25 mouse cellular contexts compared by ENCODE assay signal in the genomic region with DNA sequence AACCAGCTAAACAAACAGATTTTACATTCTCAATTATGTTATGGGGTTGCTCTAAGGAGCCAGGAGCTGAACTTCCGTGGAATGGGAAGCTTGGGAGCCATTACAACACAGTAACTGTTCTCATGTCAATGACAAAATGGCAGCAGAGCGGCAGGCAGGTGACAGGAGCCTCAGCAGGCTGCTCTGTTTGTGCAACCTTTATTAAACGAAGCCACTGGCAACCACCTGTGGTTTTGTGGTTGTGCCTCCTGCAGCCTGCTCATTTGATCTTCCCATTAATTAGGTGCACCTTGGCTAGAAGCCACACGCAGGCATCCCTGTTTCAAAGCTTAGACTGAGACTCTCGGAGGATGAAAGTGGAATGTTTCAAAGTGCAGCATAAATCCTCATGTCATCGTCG.
DNase-seq lines count a peak whose midpoint lies in the region; ATAC-seq and TF ChIP-seq lines count a peak whose summit lies in the region.
"Had no signal": no experiment of that assay in that cellular context is flagged by ENCODE, and none has a peak within 500 bp of the region (broad histone marks: within the 10 kb centered on the region; RNA-seq: fewer than 3 reads in every experiment).

No protein-coding gene starts in this region.

- no peak overlapping the region for H3K4me3 ChIP-seq in hindbrain, postnatal 0 days (ENCODE audit: low read length)
- no peak overlapping the region for H3K4me3 ChIP-seq in hindbrain, embryonic 11.5 days (ENCODE audit: low read depth, low read length)
- no peak overlapping the region for H3K4me3 ChIP-seq in G1E (ENCODE audit: low read depth, low read length)
- H3K4me3 ChIP-seq in limb, embryonic 11.5 days (ENCODE audit: low read depth, low read length): no peak overlapping the region
- H3K4me3 ChIP-seq: embryonic facial prominence, embryonic 13.5 days; heart, adult 2 months; layer of hippocampus, adult 2 months; midbrain, embryonic 12.5 days had no signal

- no peak overlapping the region for H3K4me2 ChIP-seq in hindbrain, postnatal 0 days (ENCODE audit: low read depth, low read length)
- H3K4me2 ChIP-seq in hindbrain, embryonic 11.5 days (replicated peaks; ENCODE audit: low read depth, low read length): no peak overlapping the region
- no peak overlapping the region for H3K4me2 ChIP-seq in limb, embryonic 11.5 days (ENCODE audit: low read depth, severe bottlenecking)
- H3K4me2 ChIP-seq: embryonic facial prominence, embryonic 13.5 days; liver, embryonic 11.5 days; midbrain, embryonic 12.5 days had no signal

- H3K27ac ChIP-seq in hindbrain, postnatal 0 days: no peak overlapping the region
- H3K27ac ChIP-seq in hindbrain, embryonic 11.5 days (ENCODE audit: low read depth, low read length): no peak overlapping the region
- no peak overlapping the region for H3K27ac ChIP-seq in limb, embryonic 11.5 days (replicated peaks; ENCODE audit: low read depth, low read length)
- H3K27ac ChIP-seq: embryonic facial prominence, embryonic 13.5 days; heart, adult 2 months; layer of hippocampus, adult 2 months; macrophage; midbrain, embryonic 12.5 days had no signal

- H3K4me1 ChIP-seq in hindbrain, postnatal 0 days (ENCODE audit: insufficient read depth, low read length): no peaks in the 10 kb centered on the region
- no peaks in the 10 kb centered on the region for H3K4me1 ChIP-seq in hindbrain, embryonic 11.5 days (replicated peaks; ENCODE audit: control insufficient read depth, insufficient read depth, low read length)
- H3K4me1 ChIP-seq in G1E (ENCODE audit: insufficient read depth, low read depth, low read length): no peaks in the 10 kb centered on the region
- no peaks in the 10 kb centered on the region for H3K4me1 ChIP-seq in limb, embryonic 11.5 days (ENCODE audit: control insufficient read depth, insufficient read depth, low read length)
- H3K4me1 ChIP-seq: embryonic facial prominence, embryonic 13.5 days; midbrain, embryonic 12.5 days had no signal

- no peak overlapping the region for H3K9ac ChIP-seq in hindbrain, postnatal 0 days (replicated peaks; ENCODE audit: low read length)
- H3K9ac ChIP-seq in hindbrain, embryonic 11.5 days (ENCODE audit: low read depth, low read length): no peak overlapping the region
- no peak overlapping the region for H3K9ac ChIP-seq in limb, embryonic 11.5 days (ENCODE audit: low read length)
- H3K9ac ChIP-seq: embryonic facial prominence, embryonic 13.5 days; forebrain, postnatal 0 days; liver, postnatal 0 days; midbrain, embryonic 12.5 days had no signal

- H3K9me3 ChIP-seq in hindbrain, postnatal 0 days (ENCODE audit: low read length): no peaks in the 10 kb centered on the region
- no peaks in the 10 kb centered on the region for H3K9me3 ChIP-seq in hindbrain, embryonic 11.5 days (ENCODE audit: control insufficient read depth, low read length)
- H3K9me3 ChIP-seq in G1E (replicated peaks): peaks cover 21% of the 10 kb centered on the region
- no peaks in the 10 kb centered on the region for H3K9me3 ChIP-seq in limb, embryonic 11.5 days (ENCODE audit: control insufficient read depth, low read length)
- H3K9me3 ChIP-seq: embryonic facial prominence, embryonic 13.5 days; midbrain, embryonic 12.5 days had no signal

- WGBS in hindbrain, postnatal 0 days: 43% methylated on average over 7 of the region's 7 CpGs
- 72% methylated on average over 7 of the region's 7 CpGs for WGBS in hindbrain, embryonic 11.5 days
- WGBS in limb, embryonic 11.5 days: 22% methylated on average over 7 of the region's 7 CpGs

- ATAC-seq in hindbrain, postnatal 0 days: no peak
- no peak for ATAC-seq in hindbrain, embryonic 11.5 days (ENCODE audit: low FRiP score)
- peak; percentile 22; the same call in 1 of the 2 replicates for ATAC-seq in G1E (ENCODE audit: extremely low read depth, insufficient number of reproducible peaks, low FRiP score, poor library complexity, severe bottlenecking)
- no peak for ATAC-seq in limb, embryonic 11.5 days (ENCODE audit: insufficient number of reproducible peaks, low FRiP score, low TSS enrichment, low read depth)
- ATAC-seq: forebrain, postnatal 0 days; hindbrain, embryonic 16.5 days; intestine, postnatal 0 days; liver, postnatal 0 days; lung, postnatal 0 days had no signal

- no peaks in the 10 kb centered on the region for H3K36me3 ChIP-seq in hindbrain, postnatal 0 days (ENCODE audit: insufficient read depth, low read length)
- no peaks in the 10 kb centered on the region for H3K36me3 ChIP-seq in hindbrain, embryonic 11.5 days (ENCODE audit: control insufficient read depth, insufficient read depth, low read length)
- H3K36me3 ChIP-seq in G1E (replicated peaks): no peaks in the 10 kb centered on the region
- H3K36me3 ChIP-seq in limb, embryonic 11.5 days (ENCODE audit: control insufficient read depth, insufficient read depth, low read length): no peaks in the 10 kb centered on the region
- H3K36me3 ChIP-seq: embryonic facial prominence, embryonic 13.5 days; midbrain, embryonic 12.5 days had no signal

- DNase-seq in cerebellum, postnatal 10 days: peak; percentile 7 to 17
- DNase-seq in cerebellum, postnatal 4 days (ENCODE audit: low spot score in 2 of 2): no peak
- DNase-seq in hindbrain, postnatal 0 days (ENCODE audit: low spot score): peak; percentile 31
- no peak for DNase-seq in hindbrain, embryonic 11.5 days (ENCODE audit: low spot score)
- DNase-seq in G1E (ENCODE audit: low spot score): no peak
- peak; percentile 58 for DNase-seq in limb, embryonic 11.5 days (ENCODE audit: low spot score)
- no peak for DNase-seq in embryo, embryonic 9.5 days (ENCODE audit: extremely low spot score)
- no peak for DNase-seq in embryo, embryonic 11 days
- DNase-seq: adrenal gland, postnatal 25 days; cerebellum, adult 9-10 months; forebrain, postnatal 0 days; gastrocnemius, postnatal 25 days; heart, adult 2 months; kidney, postnatal 25 days; liver, postnatal 0 days; right cerebral cortex, postnatal 4 days; thymus, postnatal 25 days had no signal

- no peak for TF ChIP-seq CTCF in hindbrain, postnatal 0 days (IDR thresholded peaks at IDR 0.05; ENCODE audit: low read depth)
- no peak for TF ChIP-seq CTCF in G1E (IDR thresholded peaks at IDR 0.05; ENCODE audit: low read depth, low read length)

- H3K27me3 ChIP-seq in hindbrain, postnatal 0 days (ENCODE audit: insufficient read depth, low read length): no peaks in the 10 kb centered on the region
- H3K27me3 ChIP-seq in hindbrain, embryonic 11.5 days (ENCODE audit: control insufficient read depth, insufficient read depth, low read length): no peaks in the 10 kb centered on the region
- H3K27me3 ChIP-seq in G1E (ENCODE audit: insufficient read depth, low read length): no peaks in the 10 kb centered on the region
- no peaks in the 10 kb centered on the region for H3K27me3 ChIP-seq in limb, embryonic 11.5 days (ENCODE audit: control insufficient read depth, insufficient read depth, low read length)
- H3K27me3 ChIP-seq: embryonic facial prominence, embryonic 13.5 days; midbrain, embryonic 12.5 days had no signal

Comparison
In these comparisons a context has a peak if more than half of its experiments do, and no peak if none do; other contexts are left out.
1. DNase-seq: peak in cerebellum, postnatal 10 days (2 of 2), hindbrain, postnatal 0 days (single experiment) and limb, embryonic 11.5 days (single experiment); none in cerebellum, postnatal 4 days (0 of 2), hindbrain, embryonic 11.5 days (single experiment), G1E (single experiment), embryo, embryonic 9.5 days (single experiment) and embryo, embryonic 11 days (single experiment).